Mouse (Mus musculus): ENCODE measurements around the gene Dhx38.

The Dhx38 gene

GRCm38 (mm10) chr8:109565498-109566333 is at the start of gene Dhx38, which contains the start of gene Txnl4b:
TSS of gene Dhx38 (minus strand) at chr8:109565861.
TSS of gene Txnl4b (plus strand) at chr8:109565892.
- peak; percentile 99 for DNase-seq (ENCODE audit: low read depth)

- peak; percentile 43 for DNase-seq (ENCODE audit: low read depth)
Measured at GRCm38 (mm10) chr8:109614243-109615210, 48.9 kb upstream of the Dhx38 start, which contains the start of gene Pkd1l3. TSS of gene Pkd1l3 (plus strand) at chr8:109614517.

GRCm38 (mm10) chr8:109609153-109609502 is 43.5 kb upstream of the Dhx38 start:
- no peak for DNase-seq (ENCODE audit: low read depth)

- peak; percentile 91 for DNase-seq (ENCODE audit: low read depth)
Measured at GRCm38 (mm10) chr8:109608271-109609152, 42.9 kb upstream of the Dhx38 start, which contains the start of gene Dhodh. TSS of gene Dhodh (minus strand) at chr8:109608673.

GRCm38 (mm10) chr8:109607650-109608049 is 42.0 kb upstream of the Dhx38 start:
- DNase-seq (ENCODE audit: low read depth) = no peak

- no peak for DNase-seq (ENCODE audit: low read depth)
Measured at GRCm38 (mm10) chr8:109606725-109607124, 41.1 kb upstream of the Dhx38 start.

- no peak for DNase-seq (ENCODE audit: low read depth)
Measured at GRCm38 (mm10) chr8:109595854-109596253, 30.2 kb upstream of the Dhx38 start.

GRCm38 (mm10) chr8:109593117-109593788 is 27.6 kb upstream of the Dhx38 start:
- DNase-seq (ENCODE audit: low read depth) = peak; percentile 73

- no peak for DNase-seq (ENCODE audit: low read depth)
Measured at GRCm38 (mm10) chr8:109592164-109592563, 26.5 kb upstream of the Dhx38 start.

GRCm38 (mm10) chr8:109591367-109591766 is 25.7 kb upstream of the Dhx38 start:
- DNase-seq (ENCODE audit: low read depth) = no peak

- no peak for DNase-seq (ENCODE audit: low read depth)
Measured at GRCm38 (mm10) chr8:109590901-109591300, 25.2 kb upstream of the Dhx38 start.

GRCm38 (mm10) chr8:109586972-109587504 is 21.4 kb upstream of the Dhx38 start:
- DNase-seq (ENCODE audit: low read depth) = no peak

GRCm38 (mm10) chr8:109585652-109586051 is 20.0 kb upstream of the Dhx38 start:
- no peak for DNase-seq (ENCODE audit: low read depth)

GRCm38 (mm10) chr8:109584830-109585229 is 19.2 kb upstream of the Dhx38 start:
- no peak for DNase-seq (ENCODE audit: low read depth)

- no peak for DNase-seq (ENCODE audit: low read depth)
Measured at GRCm38 (mm10) chr8:109584293-109584692, 18.6 kb upstream of the Dhx38 start.

- DNase-seq (ENCODE audit: low read depth) = no peak
Measured at GRCm38 (mm10) chr8:109578900-109579301, 13.2 kb upstream of the Dhx38 start, which contains the start of gene Hp. TSS of gene Hp (minus strand) at chr8:109579172.

- DNase-seq (ENCODE audit: low read depth) = no peak
Measured at GRCm38 (mm10) chr8:109576311-109576710, 10.7 kb upstream of the Dhx38 start.

GRCm38 (mm10) chr8:109571139-109571538 is 5.5 kb upstream of the Dhx38 start:
- DNase-seq (ENCODE audit: low read depth) = no peak

- DNase-seq (ENCODE audit: low read depth) = no peak
Measured at GRCm38 (mm10) chr8:109564766-109565165, 895 bp downstream of the Dhx38 start.

- no peak for DNase-seq (ENCODE audit: low read depth)
Measured at GRCm38 (mm10) chr8:109563881-109564280, 1.8 kb downstream of the Dhx38 start.

GRCm38 (mm10) chr8:109551663-109552062 is 14.0 kb downstream of the Dhx38 start:
- no peak for DNase-seq (ENCODE audit: low read depth)

Data from c-Kit-positive CD71-negative TER-119-negative erythroid progenitor cells, embryonic 14.5 days (primary cell).